Mouse (Mus musculus) frontal cortex, postnatal 14 days (tissue): ENCODE data around the gene Olfr1465.

ENCODE experiments used
- DNase-seq, 2 experiments: peaks; one replicate each; pipeline ENCODE4 v3.0.0; 2022; ENCODE audit warnings: low spot score in 2 of 2

Gene Olfr1465

GRCm38 (mm10) chr19:13315441-13315840 is at the start of gene Olfr1465:
Gene Olfr1465 (minus strand): TSS chr19:13315541.
- DNase-seq = no peak

- no peak for DNase-seq
Observed at GRCm38 (mm10) chr19:13361936-13362335, 46.6 kb upstream of the Olfr1465 start, which contains the start of gene Olfr1467. Gene Olfr1467 (plus strand): TSS chr19:13362236.

- DNase-seq = no peak
Observed at GRCm38 (mm10) chr19:13338562-13338961, 23.2 kb upstream of the Olfr1465 start, which contains the start of gene Olfr1466. Gene Olfr1466 (plus strand): TSS chr19:13338862.
